Mouse (Mus musculus) heart, postnatal 10 days (tissue): ENCODE measurements around the gene Eva1a. TPM values are rescaled to one million over a fixed set of nuclear protein-coding genes. Genes with fewer than 3 reads are reported as not detected.

Experiments used
- DNase-seq, 2 experiments: peaks; one replicate each; pipeline ENCODE4 v3.0.0; 2021
- intact Hi-C: fragments of 180-260 bp; cut with DNase I; formaldehyde crosslinking; loops from one replicate; pipeline ENCODE4 v1.15.1; 2025
- total RNA-seq, 2 experiments: library from RNA; stranded (reverse); gene quantifications; 2 replicates each; pipeline ENCODE4 v1.2.3; 2021

Eva1a gene
- total RNA-seq, 2 experiments from 2014 or later, result 5.7 to 7.6 TPM

DNA sequence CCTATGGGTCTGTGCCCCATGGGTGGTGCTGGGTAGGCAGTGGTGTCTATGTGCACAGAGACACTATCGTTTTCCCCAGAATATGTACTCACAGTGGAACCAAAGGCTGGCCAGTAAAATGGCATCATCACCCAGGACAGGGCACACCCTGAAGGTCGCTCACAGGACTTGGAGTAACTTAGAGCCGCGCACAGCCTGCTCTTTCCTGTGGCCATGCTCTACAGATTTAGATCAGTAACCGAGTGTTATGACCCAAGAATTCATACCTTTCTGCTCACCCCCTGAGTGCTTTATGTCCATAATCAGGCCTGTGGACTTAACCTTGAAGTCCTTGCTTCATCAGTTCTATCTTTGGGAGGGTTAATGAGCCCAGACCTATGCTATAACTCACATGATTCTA is 77.0 kb downstream of the Eva1a start:
- no peak for DNase-seq
- intact Hi-C loops, result loop anchor here (2.0 kb wide), 1 partner anchor 77 kb away; the partner anchor contains the start of gene Eva1a

GRCm38 (mm10) chr6:82119322-82120162 is 78.7 kb downstream of the Eva1a start:
- intact Hi-C loops, result loop anchor here (1.0 to 5.0 kb wide), 4 partner anchors 79 to 583 kb away; partner anchors contain the start of gene Eva1a
- peak; percentile 54 to 66 for DNase-seq

DNA sequence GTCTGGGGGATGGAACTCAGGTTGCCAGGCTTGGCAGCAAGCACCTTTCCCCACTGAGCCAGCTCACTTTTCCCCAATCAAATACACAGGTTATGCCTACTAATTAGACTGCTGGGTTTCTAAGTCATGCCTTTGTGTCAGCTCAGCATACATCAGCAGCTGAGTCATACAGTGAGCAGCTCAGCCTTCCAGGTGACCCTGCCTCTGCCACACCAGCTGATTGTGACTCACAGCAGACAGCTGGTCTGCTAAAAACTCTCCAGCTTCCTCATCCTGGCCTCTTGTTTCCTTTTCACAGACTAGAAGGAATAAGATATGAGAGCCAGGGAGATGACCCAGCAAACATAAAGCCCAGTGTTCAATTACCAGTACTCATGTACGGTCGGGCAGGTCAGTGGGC is 84.3 kb downstream of the Eva1a start:
- DNase-seq, result no peak
- intact Hi-C loops, result no loop called here

DNA sequence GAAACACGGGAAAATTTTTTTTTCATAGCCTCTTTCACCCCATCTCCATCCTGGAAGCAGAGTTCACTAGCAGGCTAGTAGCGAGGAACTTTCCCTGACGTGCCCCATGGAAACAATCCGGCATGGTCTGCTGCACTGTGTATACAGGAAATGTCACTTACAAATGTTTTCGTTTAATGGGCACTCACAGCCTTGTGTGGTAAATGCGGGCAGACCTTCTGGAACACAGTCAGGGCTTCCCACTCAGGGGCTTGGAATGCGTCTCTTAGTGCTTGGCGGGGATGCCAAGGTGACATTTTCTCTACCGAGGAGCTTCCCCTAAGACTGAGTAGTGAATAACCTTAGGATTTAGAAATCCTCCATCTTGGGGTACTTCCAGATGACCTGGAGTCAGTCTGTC is 87.0 kb downstream of the Eva1a start:
- intact Hi-C loops, result no loop called here
- DNase-seq, result no peak

- intact Hi-C loops, result no loop called here
Measured at GRCm38 (mm10) chr6:82129630-82130217, 88.9 kb downstream of the Eva1a start.

DNA sequence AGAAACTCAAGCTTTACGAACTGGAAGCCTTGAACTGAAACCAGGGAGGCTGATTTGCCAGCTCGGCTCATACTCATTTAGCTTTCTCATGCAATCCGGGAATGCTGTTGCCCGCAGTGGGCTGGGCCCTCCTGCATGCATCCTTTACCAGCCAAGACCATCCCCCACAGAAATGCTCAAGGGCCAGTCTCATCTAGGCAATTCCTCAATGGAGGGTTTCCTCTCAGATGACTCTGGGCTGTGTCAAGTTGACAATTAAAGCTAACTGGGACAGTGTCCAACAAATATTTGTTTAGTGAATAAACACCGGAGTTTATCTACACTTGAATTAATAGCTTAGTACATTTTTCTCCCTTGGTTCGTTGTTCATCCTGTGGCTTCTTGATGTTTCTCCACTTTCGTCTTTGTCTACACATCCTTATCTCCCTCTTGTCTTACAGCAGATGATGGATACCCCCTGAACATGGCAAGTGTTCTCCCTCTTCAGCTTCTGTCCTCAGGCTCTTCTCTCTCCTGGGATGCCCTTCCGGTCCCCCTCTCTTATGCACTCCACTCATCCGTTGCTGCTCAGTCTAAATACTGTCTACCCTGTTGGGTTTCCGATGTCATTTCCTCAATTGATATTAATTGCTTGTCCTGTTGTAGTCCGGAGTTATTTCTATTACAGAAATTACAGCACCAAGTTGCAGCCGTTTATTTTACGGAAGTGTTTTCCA is 92.2 kb downstream of the Eva1a start:
- intact Hi-C loops, result no loop called here
- no peak for DNase-seq

More at GRCm38 (mm10) chr6:82129630-82130217, 88.9 kb downstream of the Eva1a start:
- DNase-seq, result no peak

GRCm38 (mm10) chr6:82133592-82133978 is 92.7 kb downstream of the Eva1a start:
- intact Hi-C loops, result no loop called here
- no peak for DNase-seq

DNA sequence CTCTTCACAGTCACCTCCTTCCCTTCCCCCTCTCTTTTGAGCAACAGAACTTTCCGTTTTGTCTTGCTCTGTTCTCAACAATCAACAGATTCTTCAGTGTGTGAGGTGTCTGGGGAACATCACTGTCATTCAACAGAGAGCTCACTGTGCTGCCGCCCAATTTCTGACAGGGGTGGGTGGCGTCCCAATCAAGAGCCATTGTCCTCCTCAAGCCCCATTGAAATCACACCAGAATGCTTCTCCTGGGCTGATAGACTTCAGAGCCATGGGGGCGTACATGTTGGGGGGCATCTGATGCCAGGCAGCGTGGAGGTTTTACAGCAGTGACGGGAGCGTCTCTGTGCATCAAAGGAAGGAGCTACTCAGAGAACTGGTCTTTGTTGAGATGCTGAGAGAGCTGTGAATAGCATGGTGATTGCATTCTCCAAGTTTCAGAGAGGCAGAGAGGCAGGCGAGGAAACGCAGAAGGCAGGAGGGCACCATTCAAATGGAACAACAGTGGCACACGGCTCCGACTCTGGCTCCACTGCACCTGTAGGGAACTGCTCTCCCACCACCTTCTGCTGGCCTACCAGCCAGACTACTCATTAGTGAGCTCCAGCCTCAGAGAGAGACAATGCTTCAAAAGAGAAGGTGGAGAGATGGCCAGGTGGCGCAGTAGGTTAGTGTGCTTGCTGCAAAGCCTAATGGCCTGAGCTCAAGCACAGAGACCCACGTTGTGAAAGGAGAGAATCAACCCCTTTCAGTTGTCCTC is 95.3 kb downstream of the Eva1a start:
- DNase-seq, result no peak
- intact Hi-C loops, result no loop called here

Other genes with a start within 250 kb of the Eva1a start
- gene Gcfc2, start 117.4 kb upstream of the Eva1a start, total RNA-seq, result 1 to 10 TPM; 4.3 to 5.8 TPM
- 10 to 100 TPM; 41.1 to 42.0 TPM for gene Mrpl19, start 75.1 kb upstream of the Eva1a start, total RNA-seq